Mouse (Mus musculus) lung, postnatal 0 days (tissue): ENCODE measurements around the gene Fcamr.

Experiments used
- CTCF ChIP-seq: IDR thresholded peaks from 2 replicates; pipeline ENCODE4 v1.5.1; 2016; ENCODE audit warnings: antibody characterized with exemption, mild to moderate bottlenecking
- EP300 ChIP-seq: IDR thresholded peaks from 2 replicates; pipeline ENCODE4 v1.6.1; 2016; ENCODE audit warnings: antibody characterized with exemption, mild to moderate bottlenecking, control low read depth

DNA sequence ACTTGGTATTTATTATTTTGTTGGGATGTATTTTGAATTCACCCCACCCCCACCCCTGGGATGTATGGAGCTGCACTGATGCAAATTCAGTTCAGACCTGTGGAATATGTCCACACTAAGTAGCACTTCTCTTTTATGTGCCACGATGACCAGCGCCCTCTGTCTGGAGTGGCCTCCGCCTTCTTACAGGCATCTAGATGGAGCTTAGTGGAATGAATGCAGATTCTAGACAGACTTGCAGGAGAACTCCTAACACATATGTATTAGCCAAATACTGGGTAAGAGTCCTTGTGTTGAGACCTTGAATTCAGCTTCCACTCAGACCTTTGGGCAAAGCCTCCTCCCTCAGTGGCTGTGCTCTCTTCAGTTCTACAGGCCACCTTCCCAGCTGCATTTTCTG lies 10.2 kb downstream of the Fcamr start:
- no peak for TF ChIP-seq EP300
- TF ChIP-seq CTCF: no peak
